Mouse (Mus musculus) erythroblast, adult 5-6 weeks (primary cell): ENCODE results near the gene Cd160. TPM values are rescaled to one million over a fixed set of nuclear protein-coding genes. Genes with fewer than 3 reads are reported as not detected.

Experiments used
- ATAC-seq: replicated peaks from 2 replicates; pipeline ENCODE4 v1.8.0; 2016; ENCODE audit warnings: moderate number of reproducible peaks, mild to moderate bottlenecking, moderate TSS enrichment, inconsistent platforms; ENCODE audit not compliant: poor library complexity, low FRiP score, severe bottlenecking
- total RNA-seq, 2 experiments: library from RNA; stranded (forward) in 1 of 2; stranded (reverse) in 1 of 2; fragments of 150-400 nt in 1 of 2; fragments of 200-764, 138-1000 nt in 1 of 2; gene quantifications; 2 replicates each; pipeline versions ENCODE4 v1.2.3 to v1.2.4; 2015 to 2017; ENCODE audit warnings: low replicate concordance in 2 of 2

The Cd160 gene
- total RNA-seq, 2 experiments from 2014 or later: not detected

DNA sequence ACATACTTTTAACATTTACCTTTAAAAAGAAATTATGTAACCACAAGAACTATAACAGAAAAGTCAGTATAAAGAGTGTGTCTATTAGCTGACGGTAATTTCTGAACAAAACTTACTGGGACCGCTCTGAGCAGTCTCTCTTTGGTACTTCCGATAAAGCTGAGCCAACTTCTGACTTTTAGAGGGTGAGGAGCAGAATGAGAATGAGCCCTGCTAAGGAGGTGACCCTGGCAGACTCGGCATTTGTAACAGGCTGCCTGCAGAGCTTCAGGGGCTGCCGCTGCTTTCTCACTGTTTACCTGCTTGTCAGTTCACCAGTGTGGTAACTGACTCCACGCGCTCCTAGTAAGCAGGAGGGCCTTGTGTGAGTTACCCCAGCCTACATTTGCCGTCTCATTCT is 46.9 kb downstream of the Cd160 start:
- ATAC-seq: no peak

DNA sequence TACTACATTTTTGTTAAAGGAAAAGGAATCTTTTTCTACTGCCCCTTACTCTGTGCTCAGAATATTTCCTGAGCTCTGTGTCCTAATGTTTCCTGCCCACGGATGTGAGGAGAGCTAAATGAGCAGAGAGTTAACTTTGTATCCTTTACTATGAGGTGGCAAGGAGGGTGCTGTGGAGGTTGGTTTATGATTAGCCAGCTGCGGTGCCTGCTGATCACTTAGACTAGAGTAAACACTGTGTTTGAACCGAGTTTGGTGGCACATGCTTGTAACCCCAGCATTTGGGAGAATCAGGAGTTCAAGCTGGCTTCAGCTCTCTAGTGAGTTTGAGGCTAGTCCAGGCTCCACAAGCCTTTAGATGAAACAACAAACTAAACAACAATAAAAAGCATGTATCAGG is 52.0 kb downstream of the Cd160 start:
- ATAC-seq: no peak

DNA sequence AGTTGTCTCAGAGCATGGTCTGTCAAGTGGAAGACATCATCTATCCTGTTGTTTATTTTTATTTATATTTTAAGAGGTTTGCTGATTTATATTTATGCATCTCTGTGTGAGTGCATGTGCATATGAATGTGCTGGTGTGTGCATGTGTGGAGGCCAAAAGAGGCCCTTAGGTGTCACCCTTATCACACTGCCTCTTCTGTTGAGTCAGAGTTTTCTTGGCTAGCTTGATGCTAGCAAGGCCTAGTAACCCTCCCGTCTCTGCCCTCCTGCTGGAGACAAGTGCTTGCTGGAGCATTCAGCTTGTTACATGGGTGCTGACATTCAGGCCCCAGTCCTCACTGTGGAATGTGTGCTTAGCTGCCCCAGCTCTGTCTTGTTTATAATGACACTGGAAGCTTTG is 56.2 kb downstream of the Cd160 start:
- ATAC-seq: peak; percentile 85

DNA sequence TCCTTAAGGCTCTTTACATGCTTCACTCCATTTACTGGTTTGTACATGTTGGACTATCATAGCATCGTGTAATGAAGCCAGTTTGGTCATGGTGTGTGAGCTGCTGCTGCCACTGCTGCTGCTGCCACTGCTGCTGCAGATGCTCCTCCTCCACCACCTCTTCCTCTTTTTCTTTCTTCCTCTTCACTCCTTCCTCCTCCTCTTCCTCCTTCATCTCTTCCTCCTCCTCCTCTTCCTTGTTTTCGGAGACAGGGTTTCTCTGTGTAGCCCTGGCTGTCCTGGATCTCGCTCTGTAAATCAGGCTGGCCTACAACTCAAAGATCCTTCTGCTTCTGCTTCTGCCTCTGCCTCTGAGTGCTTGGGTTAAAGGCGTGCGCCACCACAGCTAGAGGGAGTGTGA is 59.2 kb downstream of the Cd160 start:
- no peak for ATAC-seq

DNA sequence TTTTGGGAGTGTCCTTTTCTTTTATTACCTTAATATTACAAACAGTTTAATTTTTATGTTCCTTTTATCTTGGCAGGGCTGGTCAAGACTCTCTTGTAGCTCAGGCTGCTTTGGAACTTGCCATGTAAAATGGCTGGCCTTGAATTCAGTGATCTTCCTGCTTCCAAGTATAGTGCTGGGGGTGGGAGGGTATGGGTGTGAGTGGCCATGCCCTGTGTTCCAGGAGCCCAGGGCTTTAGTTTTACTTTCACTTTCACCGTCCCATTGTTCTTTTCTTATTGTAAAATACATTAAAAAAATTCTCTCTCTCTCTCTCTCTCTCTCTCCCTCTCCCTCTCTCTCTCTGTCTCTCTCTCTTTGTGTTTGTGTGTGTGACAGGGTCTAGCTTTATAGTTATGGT is 64.6 kb downstream of the Cd160 start:
- no peak for ATAC-seq

DNA sequence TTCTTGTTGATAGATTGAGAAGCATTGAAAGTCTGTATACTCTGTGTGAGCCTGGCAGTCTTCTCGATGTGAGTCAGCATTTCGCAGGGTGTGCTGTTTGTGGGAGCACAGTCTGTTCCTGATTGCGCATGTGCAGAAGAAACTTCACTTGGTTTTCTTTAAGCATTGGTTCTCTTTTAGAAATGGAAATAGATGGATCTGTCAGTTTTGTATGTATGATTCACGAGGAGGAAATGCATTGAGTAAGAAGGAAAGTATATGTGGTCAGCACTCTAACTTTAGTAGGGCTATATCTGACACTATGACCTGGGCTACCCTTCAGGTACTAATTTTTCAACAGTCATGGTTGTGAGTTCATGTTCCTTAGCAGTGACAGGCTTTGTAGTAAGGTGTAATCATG is 69.5 kb downstream of the Cd160 start:
- peak; percentile 93 for ATAC-seq

DNA sequence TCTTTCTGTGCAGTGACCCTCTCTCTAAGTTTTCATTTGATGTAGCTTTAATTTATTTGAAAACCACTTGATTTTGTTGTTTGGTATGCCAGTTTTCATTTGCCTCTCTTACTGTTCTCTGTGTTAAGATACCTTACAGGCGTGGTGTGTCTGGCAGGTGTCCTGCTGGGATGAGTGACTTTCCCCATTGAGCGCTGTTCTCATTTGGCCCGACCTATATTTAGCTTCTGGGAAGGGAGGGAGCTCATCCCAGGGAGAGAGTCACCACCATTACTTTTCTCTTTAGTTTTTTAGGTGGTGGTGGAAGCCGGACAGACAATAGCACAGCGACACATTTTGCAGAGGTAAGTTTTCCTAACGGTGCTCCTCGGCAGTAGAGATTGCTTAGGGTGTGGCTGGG is 71.5 kb downstream of the Cd160 start:
- ATAC-seq: no peak

DNA sequence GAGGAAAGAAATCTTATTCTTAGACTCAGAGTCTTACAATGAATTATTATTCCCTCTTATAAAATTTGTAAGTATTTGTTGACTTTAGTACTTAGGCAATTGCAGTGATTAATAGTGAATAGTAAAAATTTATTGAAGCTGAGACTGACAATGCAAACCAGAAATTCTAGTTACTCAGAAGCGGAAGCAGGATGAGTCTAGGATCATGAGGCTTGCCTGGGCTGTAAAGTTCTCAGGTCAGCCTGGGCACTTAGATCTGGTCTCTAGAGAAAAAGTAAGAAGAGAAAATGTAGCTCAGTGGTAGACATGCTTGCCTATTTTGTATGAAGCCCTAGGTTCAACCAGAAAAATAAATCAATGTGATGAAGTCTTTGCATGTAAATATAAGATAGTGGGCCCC is 73.2 kb downstream of the Cd160 start:
- ATAC-seq: no peak

Other genes starting within 250 kb of the Cd160 start
- gene Polr3gl, start 235.2 kb downstream of the Cd160 start, total RNA-seq (2015; ENCODE audit: low replicate concordance): 7.3 and 17.7 TPM in 2 replicates
- gene Polr3gl, start 235.2 kb downstream of the Cd160 start, total RNA-seq (2017; ENCODE audit: low replicate concordance): 3.9 and 16.5 TPM in 2 replicates
- gene Ankrd34a, start 232.7 kb downstream of the Cd160 start, total RNA-seq (2015; ENCODE audit: low replicate concordance): not detected in 2 replicates
- gene Ankrd34a, start 232.7 kb downstream of the Cd160 start, total RNA-seq (2017; ENCODE audit: low replicate concordance): not detected in 2 replicates
- not detected in 2 replicates for gene Lix1l, start 228.2 kb downstream of the Cd160 start, total RNA-seq (2015; ENCODE audit: low replicate concordance)
- not detected in 2 replicates for gene Lix1l, start 228.2 kb downstream of the Cd160 start, total RNA-seq (2017; ENCODE audit: low replicate concordance)
- 25.3 and 30.4 TPM in 2 replicates for gene Rbm8a, start 199.4 kb downstream of the Cd160 start, total RNA-seq (2015; ENCODE audit: low replicate concordance)
- 16.4 and 18.5 TPM in 2 replicates for gene Rbm8a, start 199.4 kb downstream of the Cd160 start, total RNA-seq (2017; ENCODE audit: low replicate concordance)
- 7.7 and 22.1 TPM in 2 replicates for gene Pex11b, start 194.0 kb downstream of the Cd160 start, total RNA-seq (2015; ENCODE audit: low replicate concordance)
- 2.6 and 7.1 TPM in 2 replicates for gene Pex11b, start 194.0 kb downstream of the Cd160 start, total RNA-seq (2017; ENCODE audit: low replicate concordance)
- gene Gm42957, start 193.9 kb downstream of the Cd160 start, total RNA-seq (2015; ENCODE audit: low replicate concordance): not detected in 2 replicates
- not detected in 2 replicates for gene Gm42957, start 193.9 kb downstream of the Cd160 start, total RNA-seq (2017; ENCODE audit: low replicate concordance)
- not detected in 2 replicates for gene Itga10, start 183.8 kb downstream of the Cd160 start, total RNA-seq (2015; ENCODE audit: low replicate concordance)
- 0.14 and 1.4 TPM in 2 replicates for gene Itga10, start 183.8 kb downstream of the Cd160 start, total RNA-seq (2017; ENCODE audit: low replicate concordance)
- gene Ankrd35, start 159.2 kb downstream of the Cd160 start, total RNA-seq (2015; ENCODE audit: low replicate concordance): not detected in 2 replicates
- not detected in 2 replicates for gene Ankrd35, start 159.2 kb downstream of the Cd160 start, total RNA-seq (2017; ENCODE audit: low replicate concordance)
- 3.8 and 11.0 TPM in 2 replicates for gene Pias3, start 133.0 kb downstream of the Cd160 start, total RNA-seq (2015; ENCODE audit: low replicate concordance)
- gene Pias3, start 133.0 kb downstream of the Cd160 start, total RNA-seq (2017; ENCODE audit: low replicate concordance): 2.2 and 3.2 TPM in 2 replicates
- gene Nudt17, start 120.8 kb downstream of the Cd160 start, total RNA-seq (2015; ENCODE audit: low replicate concordance): not detected in 2 replicates
- gene Nudt17, start 120.8 kb downstream of the Cd160 start, total RNA-seq (2017; ENCODE audit: low replicate concordance): not detected in 2 replicates
- gene Polr3c, start 101.7 kb downstream of the Cd160 start, total RNA-seq (2015; ENCODE audit: low replicate concordance): 11.3 and 15.9 TPM in 2 replicates
- gene Polr3c, start 101.7 kb downstream of the Cd160 start, total RNA-seq (2017; ENCODE audit: low replicate concordance): 12.8 and 13.7 TPM in 2 replicates
- gene Rnf115, start 101.7 kb downstream of the Cd160 start, total RNA-seq (2015; ENCODE audit: low replicate concordance): 33.4 and 41.6 TPM in 2 replicates
- 32.6 and 38.3 TPM in 2 replicates for gene Rnf115, start 101.7 kb downstream of the Cd160 start, total RNA-seq (2017; ENCODE audit: low replicate concordance)
- 1.3 TPM in 1 of 2 replicates, not detected in the other for gene Pdzk1, start 67 bp downstream of the Cd160 start, total RNA-seq (2015; ENCODE audit: low replicate concordance)
- gene Pdzk1, start 67 bp downstream of the Cd160 start, total RNA-seq (2017; ENCODE audit: low replicate concordance): 1.4 and 5.4 TPM in 2 replicates
- gene Gja5, start 75.3 kb upstream of the Cd160 start, total RNA-seq (2015; ENCODE audit: low replicate concordance): 1.3 TPM in 1 of 2 replicates, not detected in the other
- not detected in 2 replicates for gene Gja5, start 75.3 kb upstream of the Cd160 start, total RNA-seq (2017; ENCODE audit: low replicate concordance)
- gene Gpr89, start 76.0 kb upstream of the Cd160 start, total RNA-seq (2015; ENCODE audit: low replicate concordance): 2.5 and 4.6 TPM in 2 replicates
- 4.7 and 6.0 TPM in 2 replicates for gene Gpr89, start 76.0 kb upstream of the Cd160 start, total RNA-seq (2017; ENCODE audit: low replicate concordance)
- gene Gja8, start 96.7 kb upstream of the Cd160 start, total RNA-seq (2015; ENCODE audit: low replicate concordance): not detected in 2 replicates
- not detected in 2 replicates for gene Gja8, start 96.7 kb upstream of the Cd160 start, total RNA-seq (2017; ENCODE audit: low replicate concordance)